Mouse (Mus musculus): ENCODE measurements around the gene Rbm11.

Gene Rbm11

GRCm38 (mm10) chr16:75592671-75593500 is at the start of gene Rbm11:
Rbm11 (plus strand) TSS chr16:75592844.
- peak; percentile 76 to 82 for DNase-seq

DNA sequence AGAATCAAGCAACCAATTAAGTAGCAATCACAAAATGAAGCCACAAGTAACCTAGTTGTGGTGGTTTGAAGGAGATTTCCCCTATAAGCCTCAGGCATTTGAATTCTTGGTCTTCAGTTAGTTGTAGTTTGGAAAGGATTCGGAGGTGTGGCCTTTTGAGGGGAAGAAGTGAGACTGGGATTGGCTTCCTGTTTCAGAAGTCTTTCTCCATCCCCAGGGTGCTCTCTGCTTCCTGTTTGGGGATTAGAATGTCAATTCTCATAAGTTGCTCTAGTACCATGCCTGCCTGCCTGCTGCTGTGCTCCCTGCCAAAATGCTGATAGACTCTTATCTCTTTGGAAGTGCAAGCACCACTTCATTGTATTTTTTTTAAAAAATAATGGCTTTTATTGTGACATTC is 47.3 kb upstream of the Rbm11 start:
- DNase-seq = no peak

DNA sequence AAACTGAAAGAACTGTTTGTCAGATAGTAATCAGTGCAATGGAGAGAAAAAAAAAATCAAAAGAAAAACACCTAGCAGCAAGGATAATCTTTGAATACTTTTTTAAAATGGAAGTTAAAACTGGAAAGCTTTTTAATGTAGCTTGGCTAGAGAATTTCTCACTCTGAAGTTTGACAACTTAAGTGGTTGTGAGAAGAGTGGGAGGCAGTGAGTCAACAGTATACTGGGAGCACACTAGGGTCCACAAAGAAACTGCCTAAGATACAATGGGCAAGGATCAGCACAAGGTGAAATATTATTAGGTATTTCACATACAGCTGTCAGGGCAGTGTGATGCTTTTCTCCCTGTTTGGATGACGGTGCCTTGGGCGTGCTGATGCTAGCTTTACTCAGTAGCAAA is 29.7 kb upstream of the Rbm11 start:
- no peak for DNase-seq

DNA sequence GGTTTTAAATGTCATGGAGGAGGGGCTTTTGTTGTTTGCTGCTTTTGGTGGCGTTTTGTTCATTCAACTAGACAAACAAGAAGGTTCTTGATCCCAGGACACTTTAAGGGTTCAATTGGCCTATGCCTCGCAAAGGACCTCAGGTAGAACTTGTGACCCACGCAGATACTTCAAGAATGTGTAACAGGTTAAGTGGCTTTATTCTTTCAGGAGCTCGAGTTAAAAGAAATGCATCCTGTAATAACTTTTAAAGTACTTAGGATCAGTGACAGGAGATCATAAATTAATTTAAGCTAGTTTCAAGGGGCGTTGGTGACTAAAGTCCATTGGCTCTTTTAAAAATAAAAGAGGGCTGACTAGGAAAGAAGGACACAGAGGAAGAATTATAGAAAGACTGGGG is 10.4 kb upstream of the Rbm11 start:
- DNase-seq = no peak

- no peak for DNase-seq
Observed at GRCm38 (mm10) chr16:75585961-75586360, 6.7 kb upstream of the Rbm11 start, which contains the start of gene Lipi. Lipi (minus strand) TSS chr16:75586061.

DNA sequence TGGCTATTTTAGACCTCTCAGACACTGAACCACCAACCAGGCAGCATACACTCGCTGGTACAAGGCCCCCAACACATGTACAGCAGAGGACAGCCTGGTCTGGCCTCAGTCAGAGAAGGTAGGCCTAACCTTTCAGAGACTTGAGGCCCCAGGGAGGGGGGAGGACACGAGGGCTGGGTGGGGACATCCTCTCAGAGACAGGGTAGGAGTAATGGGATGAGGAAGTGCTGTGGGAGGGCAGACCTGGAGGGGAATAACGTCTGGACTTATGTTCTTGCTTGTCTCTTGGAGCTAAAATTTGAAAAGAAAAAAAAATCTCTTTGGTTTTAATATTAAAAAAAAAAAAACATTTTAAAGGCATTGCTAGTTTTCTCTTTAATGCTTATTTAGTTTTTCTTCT is 6.2 kb upstream of the Rbm11 start:
- DNase-seq = no peak

DNA sequence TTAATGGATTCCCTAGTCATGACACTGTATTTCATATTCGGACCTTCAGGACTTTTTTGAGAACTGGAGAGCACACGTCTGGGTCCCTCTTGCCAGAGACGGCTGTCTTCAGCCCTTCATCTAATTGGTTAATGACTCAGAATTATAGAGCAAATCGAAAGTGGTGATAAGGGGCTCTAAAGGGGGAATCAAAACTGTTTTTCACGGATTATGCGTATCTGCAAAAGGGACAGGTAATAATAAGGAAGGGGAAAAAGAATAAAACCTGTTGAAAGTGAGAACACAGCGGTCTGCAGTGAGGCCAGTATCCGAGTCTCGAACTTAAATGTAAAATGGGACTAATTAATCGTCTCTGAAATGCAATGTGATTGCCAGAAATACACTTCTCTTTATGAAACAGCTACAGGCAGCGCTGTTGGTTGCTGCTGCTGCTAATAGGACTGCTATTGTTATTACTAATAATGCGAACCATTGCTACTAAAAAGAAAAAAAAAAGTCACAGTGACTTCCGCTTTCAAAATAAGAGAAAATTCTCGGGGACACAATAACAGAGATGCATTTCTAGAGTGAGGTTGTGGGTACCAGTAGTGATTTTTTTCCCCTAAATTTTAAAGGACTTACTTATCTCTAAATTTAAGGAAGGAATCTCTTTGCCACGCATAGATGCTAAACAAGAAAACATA is 998 bp downstream of the Rbm11 start:
- DNase-seq = peak in 1 of 2 experiments; percentile 3

DNA sequence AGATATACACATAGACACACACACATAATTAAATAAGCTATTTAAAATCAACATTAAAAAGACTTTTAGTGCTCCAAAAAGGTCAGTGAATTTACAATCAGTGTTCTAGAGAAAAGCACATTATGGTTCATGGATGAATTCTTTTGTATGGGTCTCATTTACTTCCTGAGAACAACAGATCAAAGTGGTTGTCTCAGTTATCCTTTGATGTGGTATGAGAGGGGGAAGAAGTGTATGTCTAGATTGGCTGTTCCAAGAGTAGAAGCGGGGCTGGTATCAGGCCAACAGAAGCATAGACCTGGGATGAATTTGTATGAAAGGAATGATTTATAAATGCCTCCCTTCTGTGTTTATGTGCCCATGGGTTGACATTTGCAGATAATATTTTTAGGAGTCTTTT is 13.8 kb downstream of the Rbm11 start:
- no peak for DNase-seq

DNA sequence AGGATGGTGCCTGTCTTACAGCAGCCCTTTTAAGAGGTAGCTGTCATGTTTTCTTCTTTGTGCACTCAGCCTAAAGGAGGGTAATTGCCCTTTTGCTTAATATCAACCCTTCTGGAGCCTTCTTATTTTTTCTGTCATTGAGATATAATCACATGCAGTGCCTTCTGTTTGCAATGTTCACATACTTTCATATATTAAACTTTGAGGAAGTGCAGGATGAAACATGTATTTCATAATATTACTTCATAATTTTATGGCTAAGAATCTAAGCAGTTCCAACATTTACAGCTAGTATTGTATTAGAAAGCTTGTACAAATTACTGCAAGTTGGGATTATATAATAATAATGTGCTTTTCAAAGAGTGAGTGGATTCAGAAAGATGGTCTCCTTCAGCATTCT is 19.9 kb downstream of the Rbm11 start:
- DNase-seq = no peak

- peak; percentile 32 to 34 for DNase-seq
Observed at GRCm38 (mm10) chr16:75617651-75618349, 25.2 kb downstream of the Rbm11 start.

- DNase-seq = no peak
Observed at GRCm38 (mm10) chr16:75627862-75628261, 35.2 kb downstream of the Rbm11 start.

All from B cell, adult 2 months (primary cell).